Mouse (Mus musculus): ENCODE measurements around the gene Eef1a1.

Gene Eef1a1

DNA sequence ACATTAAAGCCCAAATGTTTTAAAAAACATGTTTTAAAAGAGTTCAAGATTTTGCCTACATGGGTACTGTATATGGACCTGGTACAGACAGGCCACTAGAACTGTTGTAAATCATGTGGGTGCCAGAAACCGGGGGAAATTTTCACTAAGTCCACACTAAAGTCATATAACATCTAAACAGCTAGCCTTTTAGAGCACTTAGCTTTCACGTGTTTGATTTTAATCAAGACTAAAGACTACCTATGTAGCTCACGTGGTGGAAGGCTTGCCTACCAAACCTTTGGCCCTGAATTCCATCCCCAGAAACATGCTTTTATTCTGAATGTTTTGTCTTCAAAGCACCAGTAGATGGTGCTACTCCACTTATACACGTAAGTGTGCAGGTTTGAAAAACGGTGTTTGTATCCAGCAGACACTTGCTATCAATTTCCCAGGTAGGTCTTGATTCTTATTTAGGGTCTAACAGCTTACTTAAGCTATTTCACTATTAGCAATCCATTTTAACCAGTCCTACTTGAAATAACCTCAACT lies 11.9 kb downstream of the Eef1a1 start:
- peak; percentile 75 for DNase-seq (ENCODE audit: low read depth, low spot score)

DNA sequence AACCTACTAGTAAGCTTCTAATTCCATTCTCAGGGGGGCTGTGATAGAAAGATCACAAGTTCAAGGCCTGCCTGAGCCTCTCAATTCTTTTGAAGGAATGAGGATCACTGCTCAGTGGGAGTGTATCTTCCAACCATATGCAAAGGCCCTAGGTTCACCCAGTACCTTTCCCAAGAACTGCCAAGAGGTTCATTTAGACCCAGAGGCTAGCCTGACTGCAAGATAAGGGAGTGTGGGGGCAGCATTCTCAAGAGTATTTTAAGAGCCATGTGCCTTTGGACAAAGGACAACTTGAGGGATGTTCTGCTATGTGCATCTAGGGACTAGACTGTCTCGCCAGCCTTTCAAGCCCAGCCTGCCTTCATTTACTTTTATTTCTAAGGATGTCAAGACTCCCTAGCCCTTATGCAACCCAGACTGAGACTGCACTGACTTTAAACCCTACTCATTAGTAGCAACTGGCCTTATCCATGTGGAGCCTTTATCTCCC lies 12.4 kb downstream of the Eef1a1 start:
- peak; percentile 36 for DNase-seq (ENCODE audit: low read depth, low spot score)

DNA sequence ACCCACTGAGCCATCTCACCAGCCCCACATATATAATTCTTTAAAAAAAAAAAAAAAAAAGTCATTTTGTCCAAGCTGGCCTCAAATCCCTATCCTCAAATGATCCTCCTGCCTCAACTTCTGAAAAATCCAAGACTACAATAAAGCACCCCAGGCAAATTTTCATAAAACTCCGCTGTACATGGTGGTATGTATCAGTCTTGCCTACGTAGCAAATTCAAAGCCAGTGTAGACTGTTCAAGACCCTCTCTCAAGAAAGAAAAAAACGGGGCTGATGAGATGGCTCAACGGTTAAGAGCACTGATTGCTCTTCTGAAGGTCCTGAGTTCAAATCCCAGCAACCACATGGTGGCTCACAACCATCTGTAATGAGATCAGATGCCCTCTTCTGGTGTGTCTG lies 13.1 kb downstream of the Eef1a1 start:
- peak; percentile 30 for DNase-seq (ENCODE audit: low read depth, low spot score)

DNA sequence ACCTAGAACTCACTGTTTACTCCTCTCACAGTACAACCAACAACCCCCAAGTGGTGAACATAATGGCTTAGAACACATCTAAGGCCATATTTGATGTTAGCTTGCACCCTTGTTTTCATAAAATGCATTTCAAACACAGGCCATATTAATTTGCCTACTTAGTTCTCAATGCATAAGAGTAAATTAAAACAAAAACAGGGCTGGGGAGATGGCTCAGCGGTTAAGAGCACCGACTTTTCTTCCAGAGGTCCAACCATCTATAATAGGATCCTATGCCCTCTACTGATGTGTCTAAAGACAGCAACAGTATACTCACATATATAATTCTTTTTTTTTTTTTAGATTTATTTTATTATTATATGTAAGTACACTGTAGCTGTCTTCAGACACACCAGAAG lies 13.6 kb downstream of the Eef1a1 start:
- no peak for DNase-seq (ENCODE audit: low read depth, low spot score)

DNA sequence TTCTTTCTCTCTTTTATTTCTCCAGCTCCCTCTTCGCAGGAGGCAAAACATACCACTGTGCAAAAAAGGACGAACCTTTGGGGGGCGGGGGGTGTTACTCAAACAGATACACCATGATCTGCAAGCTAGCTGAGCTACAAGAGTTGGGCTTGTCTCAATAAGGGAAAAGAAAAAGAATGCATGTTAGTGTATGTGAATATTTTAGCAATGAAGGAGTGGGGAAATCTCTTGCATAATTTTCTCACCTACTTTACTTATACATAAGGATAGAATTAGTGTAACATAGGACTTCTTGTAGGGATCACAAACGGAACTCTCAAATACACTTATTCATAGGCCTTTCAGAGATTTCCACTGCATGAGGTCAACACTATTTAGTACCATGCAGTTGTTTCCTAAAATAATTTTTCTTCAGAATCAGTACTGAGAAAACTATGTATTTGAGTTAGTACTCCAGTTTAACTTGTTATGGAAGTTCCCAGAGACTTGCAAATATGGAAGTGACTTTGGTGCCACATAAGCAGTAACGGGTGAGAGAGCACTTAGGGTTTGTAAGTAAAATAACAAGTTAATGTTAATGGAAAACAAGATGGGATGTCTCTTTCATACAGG lies 14.1 kb downstream of the Eef1a1 start:
- DNase-seq (ENCODE audit: low read depth, low spot score): no peak

DNA sequence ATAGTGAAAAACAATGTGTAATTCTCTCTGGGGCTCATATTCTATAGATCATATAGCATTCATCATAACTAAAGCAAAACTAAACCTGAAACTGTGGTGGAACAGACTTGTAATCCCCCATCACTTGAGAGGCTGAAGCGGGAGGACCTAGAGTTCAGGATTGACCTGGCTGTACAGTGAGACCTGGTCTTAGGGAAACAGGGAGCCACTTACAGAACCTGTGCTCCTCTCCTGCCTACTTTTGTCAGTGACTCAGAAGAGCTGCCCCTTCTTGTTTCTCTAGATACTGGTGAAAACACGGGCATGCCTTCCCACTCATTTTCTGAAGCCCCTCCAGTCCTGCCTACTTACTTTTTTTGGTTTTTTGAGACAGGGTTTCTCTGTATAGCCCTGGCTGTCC lies 14.7 kb downstream of the Eef1a1 start:
- no peak for DNase-seq (ENCODE audit: low read depth, low spot score)

DNA sequence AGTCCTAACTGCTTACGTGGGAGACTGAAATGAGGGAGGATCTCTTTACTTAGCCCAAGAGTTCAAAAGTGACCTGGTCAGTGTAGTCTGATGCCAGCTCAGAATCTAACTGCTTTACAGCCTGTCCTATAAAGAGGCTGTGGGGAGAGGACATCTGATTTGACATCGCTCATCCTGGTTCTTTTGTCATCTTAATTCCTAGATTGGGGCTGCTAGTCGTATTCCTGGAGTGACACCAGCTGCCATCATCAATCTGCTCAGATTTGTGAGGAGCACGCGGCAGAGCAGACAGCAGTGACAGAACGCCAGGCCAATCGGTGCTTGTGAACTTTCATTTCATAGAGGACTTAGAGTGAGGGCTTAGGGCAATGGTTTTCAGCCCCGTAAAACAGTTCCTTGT lies 15.4 kb downstream of the Eef1a1 start:
- no peak for DNase-seq (ENCODE audit: low read depth, low spot score)

DNA sequence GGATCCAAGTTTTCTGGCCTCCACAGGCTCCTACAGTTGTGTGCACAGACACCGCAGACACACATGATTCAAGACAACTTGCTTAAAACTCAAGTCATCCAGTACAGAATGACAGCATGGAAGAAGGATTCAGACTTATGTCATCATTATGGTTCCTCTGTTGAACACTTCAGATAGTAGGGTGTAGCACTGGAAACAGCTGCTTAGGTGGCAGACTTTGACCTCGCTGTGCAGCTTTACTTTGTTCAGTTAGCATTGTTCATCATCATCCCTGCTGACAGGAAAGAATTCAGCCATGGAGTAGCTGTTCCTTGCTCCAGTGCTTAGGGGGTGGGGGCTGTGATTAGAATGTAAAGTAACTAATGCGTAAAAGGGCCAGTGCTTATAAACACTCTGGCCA lies 23.2 kb downstream of the Eef1a1 start:
- no peak for DNase-seq (ENCODE audit: low read depth, low spot score)

DNA sequence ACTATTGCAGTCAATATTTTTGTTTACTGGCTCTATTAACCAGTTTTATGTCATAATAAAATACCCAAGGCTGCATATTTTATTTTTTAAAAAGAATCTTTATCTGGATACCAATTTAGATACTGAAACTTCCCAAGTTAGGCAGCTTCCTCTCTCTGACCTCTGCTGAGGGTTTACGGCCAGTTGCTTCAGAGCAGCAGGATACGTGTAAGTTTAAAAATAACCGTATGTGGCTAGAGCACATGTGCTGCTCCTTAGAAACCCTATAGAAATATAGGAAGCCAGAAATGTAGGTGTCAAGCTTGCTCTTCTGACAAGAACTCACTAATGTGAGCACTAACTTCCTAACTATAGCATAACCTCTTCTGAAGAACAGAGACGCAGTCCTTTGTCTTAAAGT lies 25.6 kb downstream of the Eef1a1 start:
- no peak for DNase-seq (ENCODE audit: low read depth, low spot score)

DNA sequence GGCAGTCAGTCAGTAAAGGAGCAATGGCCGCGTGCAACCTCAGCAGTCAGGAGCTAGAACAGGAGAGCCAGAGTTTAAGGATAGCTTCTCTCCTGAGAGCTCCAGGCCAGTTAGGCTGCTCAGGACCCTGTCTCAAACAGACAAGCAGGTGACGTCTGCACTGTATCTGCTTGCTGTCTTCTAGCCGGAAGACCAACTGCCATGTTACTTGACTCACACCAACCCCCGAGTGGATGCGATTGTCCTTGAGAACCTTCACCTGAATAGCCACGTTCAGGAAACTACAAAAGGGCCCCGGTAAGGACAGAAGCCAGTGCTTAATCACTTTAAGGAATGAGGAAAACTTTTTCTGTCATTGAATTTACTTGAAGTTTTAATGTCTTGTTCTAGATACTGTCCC lies 31.9 kb downstream of the Eef1a1 start:
- no peak for DNase-seq (ENCODE audit: low read depth, low spot score)

DNA sequence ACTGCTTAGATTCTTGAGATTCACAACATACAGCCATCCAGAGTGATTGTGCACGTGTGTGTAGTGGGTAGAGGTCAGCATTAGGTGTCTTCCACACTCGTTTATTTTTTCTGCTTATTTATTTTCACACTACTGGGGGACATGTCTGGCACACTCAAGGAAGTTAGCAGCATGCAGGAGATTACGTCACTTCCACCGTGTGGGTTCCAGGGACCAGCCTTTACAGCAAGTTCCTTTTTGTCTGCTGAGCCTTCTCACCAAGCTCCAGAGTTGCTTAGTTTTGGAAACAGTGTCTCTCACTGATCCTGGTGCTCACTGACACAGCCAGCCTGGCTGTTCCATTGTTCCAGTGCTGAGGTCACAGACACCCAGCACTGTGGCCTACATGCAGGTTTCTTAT lies 37.6 kb downstream of the Eef1a1 start:
- no peak for DNase-seq (ENCODE audit: low read depth, low spot score)

DNA sequence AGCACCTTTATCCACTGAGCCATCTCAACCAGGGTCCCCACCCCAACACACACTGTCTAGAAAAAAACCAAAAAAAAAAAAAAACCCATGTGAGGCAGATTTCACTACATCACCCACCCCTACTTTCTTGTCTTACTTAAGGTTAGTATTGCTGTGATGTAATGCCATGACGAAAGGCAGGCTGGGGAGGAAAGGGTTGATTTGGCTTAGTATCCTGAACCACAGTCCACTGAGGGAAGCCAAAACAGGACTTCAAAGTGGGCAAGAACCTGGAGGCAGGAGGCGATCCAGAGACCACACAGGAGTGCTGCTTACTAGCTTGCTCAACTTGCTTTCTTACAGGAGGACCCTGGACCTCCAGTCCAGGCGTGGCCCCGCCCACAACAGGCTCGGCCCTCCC lies 38.5 kb downstream of the Eef1a1 start:
- no peak for DNase-seq (ENCODE audit: low read depth, low spot score)

DNA sequence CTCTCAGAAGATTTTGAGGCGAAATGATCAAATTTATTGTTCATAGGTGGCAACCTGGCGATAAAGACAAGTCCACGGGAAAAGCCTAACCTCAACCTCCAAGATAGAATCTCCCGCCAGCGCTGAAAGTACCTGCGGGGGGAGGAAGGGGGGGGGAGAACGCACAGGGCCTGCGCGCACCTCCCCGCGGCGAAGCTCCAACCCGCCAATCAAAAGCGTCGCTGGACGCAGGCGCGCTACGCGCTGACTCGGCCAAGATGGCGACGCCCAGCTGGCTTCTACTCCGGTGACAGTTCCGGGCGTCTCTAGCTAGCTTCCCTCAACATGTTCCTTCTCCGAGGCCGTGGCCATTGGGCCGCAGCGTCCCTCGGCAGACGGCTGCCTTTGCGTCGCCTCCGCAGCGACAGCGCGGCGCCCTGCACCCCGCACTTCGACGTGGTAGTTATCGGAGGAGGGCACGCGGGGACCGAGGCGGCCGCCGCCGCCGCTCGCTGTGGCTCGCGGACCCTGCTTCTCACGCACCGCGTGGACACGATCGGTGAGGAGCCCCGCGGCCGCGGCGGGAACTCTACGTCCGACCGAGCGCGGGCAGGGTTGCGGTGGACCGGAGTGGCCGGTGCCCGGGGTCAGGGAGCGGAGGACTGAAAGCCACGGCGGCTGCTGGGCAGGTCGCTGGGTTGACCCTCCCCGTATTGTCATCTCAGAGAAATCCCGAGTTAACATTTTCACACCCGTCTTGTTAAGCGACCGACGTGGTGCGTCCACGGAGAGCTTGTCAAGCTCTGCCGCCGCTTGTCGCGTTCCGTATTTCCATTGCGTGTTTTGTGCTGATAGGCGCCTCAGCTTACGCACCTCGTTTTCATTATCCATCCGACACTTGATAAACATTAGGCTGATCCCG lies 40.7 kb downstream of the Eef1a1 start, which contains the start of the genes Mto1 and Gm17324:
Mto1 (plus strand) TSS at position 236 of the 901 bp plus-strand sequence.
Gm17324 (minus strand) TSS at position 814 of the 901 bp plus-strand sequence.
- DNase-seq (ENCODE audit: low read depth, low spot score): peak; percentile 98

DNA sequence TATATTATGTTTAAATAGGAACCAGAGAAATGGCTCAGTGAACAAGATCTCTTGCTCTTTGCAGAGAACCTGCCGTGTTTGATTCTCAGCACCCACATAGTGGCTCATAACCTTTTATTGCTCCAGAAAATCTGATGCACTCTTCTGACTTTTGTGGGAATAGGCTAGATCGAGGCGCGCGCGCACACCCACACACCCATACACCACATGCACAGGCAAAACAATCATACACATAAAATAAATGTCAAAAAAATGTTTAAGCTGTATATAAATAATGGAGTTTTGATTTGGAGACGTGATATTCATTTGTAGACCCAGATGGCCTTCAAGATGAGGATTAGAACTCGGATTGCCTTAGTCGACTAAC lies 41.4 kb downstream of the Eef1a1 start:
- no peak for DNase-seq (ENCODE audit: low read depth, low spot score)

DNA sequence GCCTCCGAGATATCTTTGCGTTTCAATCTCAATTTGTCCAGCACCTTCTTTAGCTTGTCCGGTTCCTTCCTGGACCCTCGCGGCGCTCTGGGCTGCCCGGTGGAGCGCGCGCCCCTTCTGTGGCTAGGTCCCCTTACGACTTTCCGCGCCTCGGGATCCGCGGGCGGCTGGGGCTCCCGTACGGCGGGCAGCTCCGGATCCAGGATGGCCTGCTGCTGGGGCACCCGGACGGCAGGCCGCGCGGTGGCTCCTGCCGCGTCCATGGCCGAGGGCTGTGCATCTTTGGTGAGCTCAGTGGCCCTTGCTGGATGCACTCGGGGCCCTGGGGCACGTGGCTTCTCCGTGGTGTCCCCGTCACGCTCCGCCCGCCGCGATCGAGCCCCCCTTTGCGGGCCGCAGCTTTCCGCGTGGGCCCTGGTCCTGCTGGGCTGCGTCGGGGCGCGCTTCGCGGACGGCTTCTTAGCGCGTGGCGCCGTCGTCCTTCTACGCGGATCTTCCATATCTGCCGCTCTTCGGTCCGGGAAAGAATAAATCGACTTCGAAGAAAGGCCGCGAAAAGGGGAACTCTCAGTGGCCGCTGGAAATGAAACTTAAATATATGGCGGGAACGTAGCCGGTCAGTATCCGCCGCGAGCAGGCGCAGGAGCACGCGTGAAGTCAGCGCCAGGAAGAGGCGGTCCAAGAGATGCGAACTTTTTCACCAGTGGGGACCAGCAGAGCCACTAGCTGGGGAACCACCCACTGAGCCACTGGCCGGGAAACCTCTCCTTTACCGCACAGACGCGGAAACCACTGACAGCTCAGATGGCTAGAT lies 46.2 kb downstream of the Eef1a1 start, which contains the start of gene Cgas:
Cgas (minus strand) TSS at position 659 of the 814 bp plus-strand sequence.
- peak; percentile 75 for DNase-seq (ENCODE audit: low read depth, low spot score)

DNA sequence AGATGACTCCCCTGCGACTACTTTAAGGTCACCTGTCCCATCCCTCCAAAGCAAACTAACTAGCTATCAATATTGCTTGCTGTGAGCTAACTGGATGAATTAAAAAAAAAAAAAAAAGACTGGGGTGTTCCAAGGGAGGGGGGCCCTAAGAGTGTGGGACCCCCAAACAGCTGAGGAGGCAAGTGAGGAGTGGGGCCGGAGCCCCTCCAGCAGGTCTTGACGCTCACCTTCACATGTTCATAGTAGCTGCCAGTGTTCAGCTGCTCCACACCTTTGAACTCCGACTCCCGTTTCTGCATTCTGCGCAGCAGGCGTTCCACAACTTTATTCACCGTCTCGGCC lies 46.7 kb downstream of the Eef1a1 start:
- DNase-seq (ENCODE audit: low read depth, low spot score): no peak

DNA sequence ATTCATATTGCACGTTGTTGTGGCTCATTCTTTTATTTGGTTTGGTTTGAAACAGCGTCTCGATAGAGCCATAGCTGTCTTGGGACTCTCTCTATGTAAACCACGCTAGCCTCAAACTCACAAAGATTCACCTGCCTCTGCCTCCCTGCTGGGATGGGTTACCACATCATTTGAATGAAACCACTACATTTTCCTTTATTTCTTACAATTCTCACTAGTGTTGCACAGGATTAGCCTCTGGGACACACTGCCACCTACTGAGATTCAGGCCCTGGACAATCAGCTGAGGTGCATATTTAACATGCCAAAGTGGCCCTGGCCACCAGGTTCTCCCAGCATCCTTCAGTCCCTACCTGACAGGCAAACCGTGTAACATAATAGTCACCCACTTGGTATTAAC lies 49.5 kb downstream of the Eef1a1 start:
- DNase-seq (ENCODE audit: low read depth, low spot score): no peak

DNA sequence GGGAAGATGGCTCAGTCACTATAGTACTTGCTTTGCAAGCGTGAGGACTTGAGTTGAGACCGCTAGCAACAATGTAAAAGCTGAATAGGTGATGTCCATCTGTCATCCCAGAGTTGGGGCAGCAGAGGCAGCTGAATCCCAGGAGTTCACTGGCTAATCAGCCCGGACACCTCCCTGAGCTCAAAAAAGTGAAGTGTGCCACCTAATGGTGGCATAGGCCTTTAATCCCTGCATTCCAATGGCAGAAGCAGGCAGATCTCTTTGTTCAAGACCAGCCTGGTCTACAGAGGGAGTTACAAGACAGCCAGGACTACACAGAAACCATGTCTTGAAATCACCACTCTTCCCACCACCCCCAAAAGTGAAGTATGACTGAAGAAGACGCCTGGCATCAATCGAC lies 56.5 kb downstream of the Eef1a1 start:
- DNase-seq (ENCODE audit: low read depth, low spot score): no peak

DNA sequence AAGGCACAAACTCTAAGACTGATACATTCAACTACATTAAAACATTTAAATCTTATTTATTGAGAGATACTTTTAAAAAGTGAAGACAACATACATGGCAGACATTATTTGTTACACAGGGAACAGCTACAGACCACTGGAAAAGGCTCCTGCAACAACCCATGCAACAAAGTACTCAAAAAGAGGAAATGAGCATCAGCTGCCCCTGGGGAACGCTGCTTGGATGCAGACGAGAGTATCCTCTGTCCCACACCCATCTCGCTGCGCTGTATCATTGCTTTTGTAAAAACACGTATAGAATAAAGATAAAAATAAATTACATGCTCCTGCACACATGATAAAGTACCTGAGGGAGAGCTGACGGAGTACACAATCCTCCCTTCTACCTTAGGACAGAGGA lies 58.5 kb downstream of the Eef1a1 start:
- DNase-seq (ENCODE audit: low read depth, low spot score): no peak

DNA sequence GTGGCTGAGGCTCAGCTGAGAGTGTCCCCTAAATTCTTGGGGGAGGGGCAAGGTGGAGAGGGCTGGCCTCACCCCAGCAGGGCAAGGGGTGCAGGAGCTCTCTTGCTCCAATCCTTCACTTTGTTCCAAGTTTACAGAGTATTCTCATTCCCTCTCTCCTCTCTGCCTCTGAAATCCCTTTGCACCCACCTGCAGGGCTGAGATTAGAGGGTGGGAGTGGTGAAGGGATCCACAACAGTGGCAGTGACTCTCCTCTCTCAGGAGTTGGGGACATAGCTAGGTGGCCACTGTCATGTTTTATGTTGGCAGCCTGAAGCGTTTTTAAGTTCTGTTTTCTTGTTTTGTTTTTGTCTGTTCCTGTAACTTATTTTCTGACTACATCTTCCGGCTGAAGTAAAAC lies 59.4 kb downstream of the Eef1a1 start:
- no peak for DNase-seq (ENCODE audit: low read depth, low spot score)

DNA sequence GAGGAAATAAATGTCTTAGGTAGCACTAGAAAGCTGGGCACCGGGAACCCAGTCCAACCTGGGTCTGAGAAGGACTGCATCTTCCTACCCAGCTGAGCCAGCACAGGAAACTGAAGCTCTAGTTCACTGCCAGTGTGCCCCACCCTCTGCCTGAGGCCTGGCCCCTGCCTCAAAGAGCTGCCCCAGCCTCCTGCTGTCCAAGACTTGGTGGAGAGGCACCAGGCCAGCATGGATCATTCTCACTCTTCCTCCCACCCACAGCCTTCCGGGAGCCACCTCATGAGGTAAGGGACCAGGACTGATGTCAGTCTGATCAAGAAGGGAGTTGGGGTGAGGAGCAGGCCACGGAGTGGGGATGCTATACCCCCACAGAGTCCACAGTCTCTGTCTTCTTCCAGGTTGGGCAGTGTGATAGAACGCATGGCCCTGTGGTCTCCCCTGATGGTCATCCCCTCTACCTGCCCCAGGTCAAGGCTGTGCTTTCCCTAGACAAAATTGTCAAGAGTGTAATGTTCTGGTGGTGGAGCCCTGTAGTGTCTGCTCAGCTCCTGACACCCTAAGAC lies 60.0 kb downstream of the Eef1a1 start:
- no peak for DNase-seq (ENCODE audit: low read depth, low spot score)

Data from CD4-positive, CD25-positive, alpha-beta regulatory T cell, adult 2 months (primary cell).